Mouse (Mus musculus) small intestine, adult 2 months (tissue): ENCODE results near the gene Carmil3. TPM values are rescaled to one million over a fixed set of nuclear protein-coding genes. Genes with fewer than 3 reads are reported as not detected.

Experiments used
- H3K27ac ChIP-seq: fragments of 200-500 bp; 2 replicates; pipeline ENCODE4 v1.5.1; 2012; ENCODE audit warnings: low read depth, low read length, control low read depth, inconsistent platforms; ENCODE audit not compliant: insufficient read depth
- H3K27me3 ChIP-seq: fragments of 200-500 bp; 2 replicates; pipeline ENCODE4 v1.6.1; 2012; ENCODE audit warnings: mild to moderate bottlenecking, moderate library complexity, low read length, inconsistent platforms; ENCODE audit not compliant: control insufficient read depth, insufficient read depth
- H3K36me3 ChIP-seq: fragments of 200-500 bp; 2 replicates; pipeline ENCODE4 v1.6.1; 2012; ENCODE audit warnings: mild to moderate bottlenecking, low read length, control low read depth, inconsistent platforms; ENCODE audit not compliant: control insufficient read depth, insufficient read depth
- H3K4me1 ChIP-seq: fragments of 200-500 bp; 2 replicates; pipeline ENCODE4 v1.6.1; 2012; ENCODE audit warnings: low read length, inconsistent platforms, mixed read lengths; ENCODE audit not compliant: control insufficient read depth, insufficient read depth, insufficient read length
- H3K4me3 ChIP-seq: fragments of 200-500 bp; 2 replicates; pipeline ENCODE4 v1.5.1; 2012; ENCODE audit warnings: low read depth, mild to moderate bottlenecking, control low read depth, inconsistent platforms, low read length, moderate library complexity
- CTCF ChIP-seq: fragments of 200-500 bp; IDR thresholded peaks from 2 replicates; pipeline ENCODE4 v1.5.1; 2012; ENCODE audit warnings: low read depth, mild to moderate bottlenecking, control low read depth, inconsistent platforms, low read length, moderate library complexity, mixed read lengths; ENCODE audit not compliant: insufficient replicate concordance, insufficient read length; ENCODE audit errors: extremely low read depth
- POLR2A ChIP-seq: fragments of 200-500 bp; IDR thresholded peaks from 2 replicates; pipeline ENCODE4 v1.6.1; 2012; ENCODE audit warnings: low read depth, mild to moderate bottlenecking, control low read depth, inconsistent platforms, low read length, moderate library complexity
- WGBS: fragments of 180-500 bp; shearing (Covaris S2); methylation state at CpG from one replicate; pipeline ENCODE4 v1.1.7; 2018; 5-methylcytosine and 5-hydroxymethylcytosine counted together
- polyA plus RNA-seq: library from polyadenylated mRNA; depleted of rRNA; stranded (reverse); fragments of >200 nt; gene quantifications from 2 replicates; pipeline ENCODE4 v1.2.3, GENCODE M21; 2012

Gene Carmil3
- polyA plus RNA-seq, 1 experiment: 2.0 TPM

DNA sequence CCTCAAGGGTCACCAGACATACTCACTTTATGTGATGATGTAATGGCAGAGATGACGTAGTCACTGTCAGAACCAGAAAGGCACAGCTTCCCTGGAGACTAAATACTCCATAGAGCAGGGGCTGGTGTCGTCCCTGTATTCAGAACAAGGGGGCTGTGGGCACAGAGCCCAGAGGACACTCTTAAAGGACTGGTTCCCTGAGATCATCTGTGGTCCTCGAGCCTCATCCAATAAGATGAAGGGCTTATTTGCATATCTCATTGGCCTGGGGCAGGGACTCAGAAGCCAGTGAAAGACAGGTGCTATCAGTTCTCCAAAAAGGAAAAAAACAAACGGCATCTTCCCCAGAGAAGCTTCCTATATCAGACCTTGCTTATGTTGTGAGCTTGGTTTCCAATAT lies 33.6 kb downstream of the Carmil3 start:
- Histone ChIP-seq H3K27me3 (peaks cover 17% of the 10 kb centered on the region), H3K36me3 (no peaks in the 10 kb centered on the region), H3K27ac (no peak overlapping the region), H3K4me3 (no peak overlapping the region), H3K4me1 (peaks cover 5% of the 10 kb centered on the region; the same call in 1 of the 2 replicates)
- WGBS: 41% methylated on average over 4 of the region's 4 CpGs
- no peak for TF ChIP-seq CTCF
- TF ChIP-seq POLR2A: no peak

DNA sequence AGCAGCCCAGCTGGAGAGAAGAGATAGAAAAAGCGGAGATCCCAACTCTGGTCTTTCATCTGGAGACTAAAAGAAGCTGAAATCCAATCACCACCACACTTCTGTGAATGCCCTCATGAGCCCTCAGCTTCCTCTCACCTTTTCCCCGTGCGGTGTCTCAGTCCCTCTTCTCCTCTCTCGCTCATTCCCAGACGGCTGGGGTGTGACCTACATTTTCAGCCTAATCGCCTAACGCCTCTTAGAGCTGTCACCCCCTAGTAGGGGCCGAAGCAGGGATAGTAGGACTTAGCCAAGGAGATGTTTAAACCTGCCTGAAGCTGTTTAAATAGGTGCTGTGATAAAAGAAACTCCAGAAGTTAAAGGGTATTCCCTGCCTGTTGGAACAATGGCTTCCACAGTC lies 34.3 kb downstream of the Carmil3 start, which contains the start of gene Nrl:
Gene Nrl, minus strand, starts transcription at position 197 of the 400 bp plus-strand sequence.
- Histone ChIP-seq H3K27ac (no peak within 1 kb of the TSS), H3K4me1 (peaks cover 5% of the 10 kb centered on the region; the same call in 1 of the 2 replicates), H3K27me3 (peaks cover 17% of the 10 kb centered on the region), H3K36me3 (no peaks in the 10 kb centered on the region), H3K4me3 (no peak within 1 kb of the TSS)
- TF ChIP-seq CTCF (no peak), POLR2A (no peak)
- WGBS: 38% methylated on average over 8 of the region's 8 CpGs

DNA sequence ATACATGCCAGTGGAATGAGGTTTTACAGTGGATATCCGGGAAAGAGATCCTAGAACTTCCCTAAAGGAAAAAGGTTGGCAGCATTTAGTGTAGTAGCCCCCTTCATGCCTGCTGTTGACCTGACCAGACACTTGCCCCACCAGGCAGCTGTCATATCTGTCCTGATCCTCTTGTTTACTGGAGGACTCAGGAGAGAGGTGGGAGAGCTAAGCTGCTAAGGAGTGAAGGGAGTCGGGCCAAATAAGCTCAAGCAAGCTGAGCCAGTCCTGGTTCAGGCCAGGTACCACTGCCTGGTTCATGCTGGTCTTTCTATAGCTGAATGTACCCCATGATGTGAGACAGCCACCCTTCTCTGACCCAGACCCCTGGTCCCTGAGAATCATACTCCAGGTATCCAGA lies 36.2 kb downstream of the Carmil3 start:
- Histone ChIP-seq H3K36me3 (no peaks in the 10 kb centered on the region), H3K4me1 (no peaks in the 10 kb centered on the region), H3K4me3 (no peak overlapping the region), H3K27ac (no peak overlapping the region), H3K27me3 (0 out of 2 replicates have a peak, but pooled peaks cover 3% of the 10 kb centered on the region)
- 80% methylated on average over 2 of the region's 2 CpGs for WGBS
- TF ChIP-seq CTCF: no peak
- no peak for TF ChIP-seq POLR2A

DNA sequence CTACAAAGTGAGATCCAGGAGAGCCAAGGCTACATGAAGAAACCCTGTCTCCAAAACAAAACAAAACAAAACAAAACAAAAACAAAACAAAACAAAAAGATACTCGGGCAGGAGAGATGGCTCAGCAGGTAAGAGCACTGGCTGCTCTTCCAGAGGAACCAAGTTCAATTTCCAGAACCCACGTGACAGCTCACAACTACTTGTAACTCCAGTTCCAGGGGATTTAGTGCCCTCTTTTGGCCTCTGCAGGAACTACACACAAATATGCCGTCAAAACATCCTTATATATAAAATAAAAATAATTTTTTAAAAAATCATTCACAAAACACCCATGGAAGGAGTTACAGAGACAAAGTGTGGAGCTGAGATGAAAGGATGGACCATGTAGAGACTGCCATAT lies 37.5 kb downstream of the Carmil3 start:
- H3K4me1 ChIP-seq: no peaks in the 10 kb centered on the region
- H3K4me3 ChIP-seq: no peak overlapping the region
- H3K27me3 ChIP-seq: 0 out of 2 replicates have a peak, but pooled peaks cover 3% of the 10 kb centered on the region
- TF ChIP-seq CTCF: peak; percentile 26; the same call in 1 of the 2 replicates
- TF ChIP-seq POLR2A: no peak
- H3K27ac ChIP-seq: no peak overlapping the region
- WGBS: 10% methylated on average over 3 of the region's 3 CpGs
- no peaks in the 10 kb centered on the region for H3K36me3 ChIP-seq

DNA sequence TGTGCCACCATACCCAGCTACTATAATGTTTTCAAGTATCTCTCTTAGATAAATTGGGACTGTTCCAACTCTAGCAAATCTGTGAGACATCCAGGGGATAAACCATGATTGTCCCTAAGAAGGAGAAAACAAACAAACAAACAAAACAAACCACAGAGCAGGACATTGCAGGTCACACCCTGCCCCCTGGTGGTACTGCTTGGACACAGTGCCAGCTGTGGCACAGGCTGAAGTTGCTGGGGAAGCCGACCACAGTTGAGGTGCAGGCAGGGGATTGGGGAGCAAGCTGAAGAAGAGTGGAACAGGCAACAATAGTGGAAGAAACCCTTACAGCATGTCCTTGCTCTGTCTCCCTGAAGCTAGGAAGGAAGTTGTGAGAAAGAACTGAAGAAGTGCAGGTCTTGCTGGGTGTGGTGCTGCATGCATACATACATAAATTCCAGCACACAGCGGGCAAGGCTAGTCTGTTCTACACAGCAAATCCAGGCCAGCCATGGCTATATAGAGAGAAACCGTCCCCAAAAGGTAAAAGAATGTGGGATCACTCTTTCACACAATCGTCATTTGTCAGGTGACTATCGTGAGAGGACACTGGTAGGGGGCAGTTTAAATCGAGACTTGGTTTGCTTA lies 45.8 kb downstream of the Carmil3 start:
- H3K4me1 ChIP-seq: peaks cover 4% of the 10 kb centered on the region; the same call in 1 of the 2 replicates
- no peaks in the 10 kb centered on the region for H3K36me3 ChIP-seq
- WGBS: 52% methylated on average over 6 of the region's 6 CpGs
- no peaks in the 10 kb centered on the region for H3K27me3 ChIP-seq
- no peak overlapping the region for H3K27ac ChIP-seq
- peak; percentile 76; the same call in 1 of the 2 replicates for TF ChIP-seq CTCF
- TF ChIP-seq POLR2A: no peak
- H3K4me3 ChIP-seq: no peak overlapping the region

DNA sequence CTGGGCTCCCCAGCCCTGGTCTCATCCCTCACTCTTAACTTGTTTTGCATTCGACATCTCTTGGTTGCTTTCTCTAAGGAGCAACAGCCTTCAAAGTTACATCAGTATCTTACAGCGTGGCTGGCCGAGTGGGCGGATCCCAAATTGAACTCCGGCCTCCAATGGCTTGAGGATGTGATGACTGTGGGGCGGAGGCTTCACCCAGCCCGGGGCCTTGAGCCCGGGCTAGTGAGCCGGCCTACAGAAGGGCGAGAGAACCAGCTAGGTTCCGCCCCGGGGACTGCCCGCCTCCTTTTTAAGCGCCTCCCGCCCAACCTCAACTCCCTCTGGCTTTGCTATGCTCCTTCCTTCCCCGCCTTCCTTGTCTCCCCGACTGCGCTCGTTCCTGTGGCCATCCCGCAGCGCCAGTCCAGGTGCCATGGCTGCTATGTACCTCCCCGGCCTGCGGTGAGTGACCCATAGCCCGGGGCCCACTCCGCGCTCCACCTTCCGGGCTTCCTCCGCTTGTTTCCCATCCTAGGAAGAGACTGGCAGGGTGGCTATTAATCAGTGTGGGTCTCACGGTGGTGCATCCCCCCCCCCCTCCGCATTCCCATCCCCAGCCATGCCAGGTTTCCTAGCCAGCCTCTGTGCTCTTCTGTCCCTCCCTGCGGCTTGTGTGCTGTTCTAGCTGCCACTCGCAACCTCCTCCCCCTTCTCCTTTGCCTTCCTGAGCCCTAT lies 49.8 kb downstream of the Carmil3 start, which contains the start of gene Pck2:
Gene Pck2, plus strand, starts transcription at position 200 of the 720 bp plus-strand sequence.
- peaks cover 4% of the 10 kb centered on the region; the same call in 1 of the 2 replicates for H3K4me1 ChIP-seq
- TF ChIP-seq CTCF: no peak
- TF ChIP-seq POLR2A: peak; percentile 59; the same call in 1 of the 2 replicates
- under 1% methylated on average over 32 of the region's 32 CpGs for WGBS
- peaks cover 5% of the 10 kb centered on the region; the same call in 1 of the 2 replicates for H3K36me3 ChIP-seq
- H3K27ac ChIP-seq: peak within 1 kb of the TSS; percentile 82
- H3K4me3 ChIP-seq: peak within 1 kb of the TSS; percentile 88
- H3K27me3 ChIP-seq: no peaks in the 10 kb centered on the region
